Mouse (Mus musculus) kidney, adult 2 months (tissue): ENCODE data around the gene Krr1.

Experiments
- CTCF ChIP-seq: fragments of 200-500 bp; conservative IDR thresholded peaks from 2 replicates; pipeline ENCODE4 v1.5.1; 2011; ENCODE audit warnings: low read depth, mild to moderate bottlenecking, control low read depth, low read length, moderate library complexity, mixed read lengths; ENCODE audit not compliant: insufficient read depth, insufficient read length
- POLR2A ChIP-seq: fragments of 200-500 bp; IDR thresholded peaks from one replicate; pipeline ENCODE4 v1.6.1; 2011; ENCODE audit warnings: low read depth, low read length, control low read depth

DNA sequence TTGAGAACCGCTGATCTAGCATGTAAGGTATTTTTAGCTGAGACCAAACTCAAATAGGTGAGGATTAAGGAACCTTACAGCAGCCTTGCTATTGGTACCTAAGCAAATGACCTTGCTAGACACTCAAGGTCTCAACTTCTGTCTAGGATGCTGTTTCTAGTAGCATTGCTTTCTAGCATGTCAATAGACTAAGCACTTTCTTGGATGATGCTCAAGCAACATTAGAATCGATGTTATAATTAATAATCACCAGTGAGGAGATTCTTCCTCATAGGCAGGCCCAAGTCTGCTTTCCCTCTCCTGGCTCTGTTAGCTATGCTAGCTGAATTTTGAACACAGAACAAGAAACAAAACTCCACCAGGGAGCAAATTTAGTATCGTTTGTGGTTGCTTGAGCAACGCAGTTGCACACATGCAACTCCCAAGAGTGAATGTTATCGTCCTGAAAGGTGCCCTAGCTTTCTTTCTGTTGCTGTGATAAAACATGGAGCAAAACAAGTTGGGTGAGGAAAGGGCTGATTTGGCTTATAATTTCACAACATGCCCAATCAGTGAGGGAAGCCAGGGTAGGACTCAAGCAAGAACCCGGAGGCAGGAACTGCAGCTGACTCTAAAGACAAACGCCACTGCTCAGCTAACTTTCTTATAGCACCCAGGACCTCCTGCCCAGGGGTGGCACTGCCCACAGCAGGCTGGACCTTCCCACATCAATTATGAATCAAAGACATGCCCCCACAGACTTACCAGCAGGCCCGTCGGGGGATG lies 29.5 kb downstream of the Krr1 start:
- TF ChIP-seq POLR2A (no peak), CTCF (no peak)
